Comparison of ENCODE assay signal across 28 mouse cellular contexts in genomic region chr7:121001879-121002278, GRCm38 (mm10). TPM values are rescaled to one million over a fixed set of nuclear protein-coding genes. Genes with fewer than 3 reads are reported as not detected.
"Had no signal": no experiment of that assay in that cellular context is flagged by ENCODE, and none has a peak within 500 bp of the region (broad histone marks: within the 10 kb centered on the region; RNA-seq: fewer than 3 reads in every experiment).

No protein-coding gene starts in this region.

- H3K27ac ChIP-seq: gastrocnemius, adult 2 months; heart, adult 2 months; heart, embryonic 13.5 days; heart, embryonic 15.5 days; hindbrain, embryonic 13.5 days; hindbrain, embryonic 15.5 days; hindbrain, postnatal 0 days; layer of hippocampus, adult 2 months; limb, embryonic 13.5 days; limb, embryonic 15.5 days; liver, embryonic 12.5 days; liver, embryonic 14.5 days had no signal

- H3K27me3 ChIP-seq: heart, embryonic 15.5 days; hindbrain, embryonic 13.5 days; hindbrain, embryonic 15.5 days; limb, embryonic 13.5 days; limb, embryonic 15.5 days had no signal

- H3K9me3 ChIP-seq: heart, embryonic 13.5 days; heart, embryonic 15.5 days; hindbrain, embryonic 13.5 days; hindbrain, embryonic 15.5 days; limb, embryonic 13.5 days; limb, embryonic 15.5 days; liver, embryonic 12.5 days had no signal

- ATAC-seq: hindbrain, postnatal 0 days; liver, embryonic 12.5 days had no signal

- H3K36me3 ChIP-seq: heart, embryonic 13.5 days; heart, embryonic 15.5 days; hindbrain, embryonic 13.5 days; hindbrain, embryonic 15.5 days; limb, embryonic 13.5 days; limb, embryonic 15.5 days; liver, embryonic 12.5 days had no signal

- DNase-seq: gastrocnemius, adult 2 months; gastrocnemius, postnatal 10 days; gastrocnemius, postnatal 36 days; heart, adult 11 months; heart, adult 2 months; heart, postnatal 14 days; heart, postnatal 36 days; kidney, adult 8-10 months; kidney, postnatal 10 days; kidney, postnatal 25 days; kidney, postnatal 4 days; layer of hippocampus, adult 9-11 months; layer of hippocampus, postnatal 36 days; left cerebral cortex, postnatal 4 days had no signal

- H3K4me1 ChIP-seq: heart, embryonic 13.5 days; heart, embryonic 15.5 days; hindbrain, embryonic 13.5 days; hindbrain, embryonic 15.5 days; liver, embryonic 12.5 days had no signal

- H3K4me3 ChIP-seq: gastrocnemius, adult 2 months; heart, adult 2 months; heart, embryonic 13.5 days; heart, embryonic 15.5 days; hindbrain, embryonic 13.5 days; hindbrain, embryonic 15.5 days; layer of hippocampus, adult 2 months; limb, embryonic 13.5 days; limb, embryonic 15.5 days; liver, embryonic 12.5 days had no signal

- H3K4me2 ChIP-seq: heart, embryonic 11.5 days; heart, embryonic 13.5 days; heart, embryonic 15.5 days; hindbrain, embryonic 13.5 days; hindbrain, embryonic 15.5 days; limb, embryonic 13.5 days; limb, embryonic 15.5 days; liver, embryonic 12.5 days had no signal

- H3K9ac ChIP-seq: heart, embryonic 13.5 days; heart, embryonic 15.5 days; hindbrain, embryonic 13.5 days; hindbrain, embryonic 15.5 days; limb, embryonic 13.5 days; limb, embryonic 15.5 days; liver, embryonic 12.5 days; liver, embryonic 14.5 days had no signal

RNA-seq across cellular contexts. Expression of gene Mfsd13b, which starts 19.6 kb away (rescaled TPM):
- total RNA-seq: gastrocnemius, adult 2 months; gastrocnemius, postnatal 10 days; gastrocnemius, postnatal 36 days; heart, adult 2 months; heart, postnatal 14 days; heart, postnatal 36 days; hematopoietic stem cell, adult 5-6 weeks; left cerebral cortex, postnatal 4 days; liver, adult 2 months had no signal
- polyA plus RNA-seq: kidney, embryonic 14.5 days; liver, adult 2 months; liver, embryonic 12.5 days had no signal
